Mouse (Mus musculus) heart, postnatal 0 days (tissue): Measurements from ENCODE around the gene Rad51c. TPM values are rescaled to one million over a fixed set of nuclear protein-coding genes. Genes with fewer than 3 reads are reported as not detected.
"Not testable (repeated sequence)": the region's sequence is repeated elsewhere in the genome, so short reads cannot be mapped to it uniquely, and the experiment has no call there.

ENCODE experiments used
- ATAC-seq: fragments of 200-750 bp; cut with Nextera tagmentation; 2 replicates; pipeline ENCODE4 v1.8.0; 2017; ENCODE audit warnings: low read depth, moderate number of reproducible peaks, moderate library complexity; ENCODE audit not compliant: insufficient read depth
- DNase-seq: peaks from one replicate; pipeline ENCODE4 v3.0.0-alpha.2; 2016; ENCODE audit warnings: low spot score
- H3K27ac ChIP-seq: fragments of 300-500 bp; sonication (generic); 2 replicates; pipeline ENCODE4 v1.5.1; 2014; ENCODE audit warnings: low read depth, mild to moderate bottlenecking
- H3K27me3 ChIP-seq: fragments of 300-500 bp; sonication (generic); 2 replicates; pipeline ENCODE4 v1.6.1; 2014; ENCODE audit warnings: low read length, mixed read lengths; ENCODE audit not compliant: control insufficient read depth, insufficient read depth
- H3K36me3 ChIP-seq: fragments of 300-500 bp; sonication (generic); replicated peaks from 2 replicates; pipeline ENCODE4 v1.6.1; 2014; ENCODE audit warnings: low read length, mixed read lengths; ENCODE audit not compliant: control insufficient read depth, insufficient read depth
- H3K4me1 ChIP-seq: fragments of 300-500 bp; sonication (generic); 2 replicates; pipeline ENCODE4 v1.6.1; 2014; ENCODE audit warnings: antibody characterized with exemption; ENCODE audit not compliant: control insufficient read depth, insufficient read depth
- H3K4me2 ChIP-seq: fragments of 300-500 bp; sonication (generic); 2 replicates; pipeline ENCODE4 v1.6.1; 2014; ENCODE audit warnings: low read depth, mild to moderate bottlenecking, low read length, moderate library complexity
- H3K4me3 ChIP-seq: fragments of 300-500 bp; sonication (generic); 2 replicates; pipeline ENCODE4 v1.5.1; 2014; ENCODE audit warnings: low read depth, low read length
- H3K9ac ChIP-seq: fragments of 300-500 bp; sonication (generic); replicated peaks from 2 replicates; pipeline ENCODE4 v1.6.1; 2014; ENCODE audit warnings: low read depth, low read length, mixed read lengths
- H3K9me3 ChIP-seq: fragments of 300-500 bp; sonication (generic); replicated peaks from 2 replicates; pipeline ENCODE4 v1.6.1; 2016; ENCODE audit warnings: low read length; ENCODE audit not compliant: control insufficient read depth
- CTCF ChIP-seq: IDR thresholded peaks from 2 replicates; pipeline ENCODE4 v1.5.1; 2016; ENCODE audit warnings: antibody characterized with exemption, control low read depth, low read depth
- EP300 ChIP-seq: IDR thresholded peaks from 2 replicates; pipeline ENCODE4 v1.6.1; 2016; ENCODE audit warnings: antibody characterized with exemption, low read depth
- WGBS: fragments of 180-500 bp; shearing (Covaris S2); extraction: QIAGEN DNeasy Blood & Tissue Kit; methylation state at CpG from one replicate; pipeline ENCODE4 v1.1.7; 2014; 5-methylcytosine and 5-hydroxymethylcytosine counted together
- polyA plus RNA-seq: library from polyadenylated mRNA; unstranded; fragments of >200 nt; fragmentation: Nextera tagmentation; extraction: Ambion mirVana; gene quantifications from 2 replicates; pipeline ENCODE4 v1.2.1, GENCODE M21; 2015
- total RNA-seq: library from RNA; depleted of rRNA; stranded (reverse); fragments of >200 nt; gene quantifications from 2 replicates; pipeline ENCODE4 v1.2.3, GENCODE M21; 2014; ENCODE audit warnings: low replicate concordance; rRNA removed

The Rad51c gene
- total RNA-seq (3.7 and 6.9 TPM in 2 replicates), polyA plus RNA-seq (4.7 and 5.2 TPM in 2 replicates)

GRCm38 (mm10) chr11:87404876-87405275 is at the start of gene Rad51c, which contains the start of gene Tex14:
Rad51c (minus strand) TSS chr11:87404954.
Tex14 (plus strand) TSS chr11:87405065.
- no peaks in the 10 kb centered on the region for H3K9me3 ChIP-seq
- TF ChIP-seq CTCF (no peak), EP300 (no peak)
- H3K4me2 ChIP-seq: peak within 1 kb of the TSS; percentile 72
- peak within 1 kb of the TSS; percentile 76 for H3K4me3 ChIP-seq
- no peak for DNase-seq
- 77% methylated on average over 27 of the region's 27 CpGs for WGBS
- H3K27ac ChIP-seq: peak within 1 kb of the TSS; percentile 90
- peak within 1 kb of the TSS; percentile 75 for H3K9ac ChIP-seq
- no peaks in the 10 kb centered on the region for H3K36me3 ChIP-seq
- peaks cover 3% of the 10 kb centered on the region; the same call in 1 of the 2 replicates for H3K4me1 ChIP-seq
- ATAC-seq: no peak
- H3K27me3 ChIP-seq: no peaks in the 10 kb centered on the region

- Histone ChIP-seq H3K9me3 (no peaks in the 10 kb centered on the region), H3K27ac (no peak overlapping the region), H3K4me2 (no peak overlapping the region), H3K4me3 (no peak overlapping the region), H3K36me3 (no peaks in the 10 kb centered on the region), H3K27me3 (no peaks in the 10 kb centered on the region), H3K9ac (no peak overlapping the region), H3K4me1 (no peaks in the 10 kb centered on the region)
- ATAC-seq (no peak), DNase-seq (no peak)
- 87% methylated on average over 2 of the region's 2 CpGs for WGBS
- TF ChIP-seq CTCF (no peak), EP300 (no peak)
Measured at GRCm38 (mm10) chr11:87454035-87454690, 49.4 kb upstream of the Rad51c start.

GRCm38 (mm10) chr11:87453216-87454034 is 48.7 kb upstream of the Rad51c start:
- no peak for TF ChIP-seq CTCF
- TF ChIP-seq EP300: no peak
- DNase-seq (no peak), ATAC-seq (no peak)
- Histone ChIP-seq H3K4me2 (no peak overlapping the region), H3K4me1 (no peaks in the 10 kb centered on the region), H3K27me3 (no peaks in the 10 kb centered on the region), H3K4me3 (no peak overlapping the region), H3K36me3 (no peaks in the 10 kb centered on the region), H3K9me3 (no peaks in the 10 kb centered on the region), H3K27ac (no peak overlapping the region), H3K9ac (no peak overlapping the region)
- WGBS: 17% methylated on average over 13 of the region's 13 CpGs

GRCm38 (mm10) chr11:87452779-87453178 is 48.0 kb upstream of the Rad51c start:
- H3K27me3 ChIP-seq, ATAC-seq, H3K4me3 ChIP-seq, H3K4me1 ChIP-seq, DNase-seq, H3K9ac ChIP-seq, H3K4me2 ChIP-seq, H3K36me3 ChIP-seq, H3K9me3 ChIP-seq, H3K27ac ChIP-seq: not testable (repeated sequence)
- 77% methylated on average over 5 of the region's 8 CpGs for WGBS

GRCm38 (mm10) chr11:87449847-87450246 is 45.1 kb upstream of the Rad51c start:
- H3K4me1 ChIP-seq, H3K9ac ChIP-seq, H3K9me3 ChIP-seq, H3K27ac ChIP-seq, H3K27me3 ChIP-seq, H3K36me3 ChIP-seq, ATAC-seq, H3K4me2 ChIP-seq, DNase-seq, H3K4me3 ChIP-seq: not testable (repeated sequence)
- WGBS: 47% methylated on average over 5 of the region's 5 CpGs
